Mouse (Mus musculus) heart, embryonic 12.5 days (tissue): ENCODE results near the gene Tprn. TPM values are rescaled to one million over a fixed set of nuclear protein-coding genes. Genes with fewer than 3 reads are reported as not detected.

Source experiments
- ATAC-seq: fragments of 200-750 bp; cut with Nextera tagmentation; 2 replicates; pipeline ENCODE4 v1.8.0; 2017; ENCODE audit warnings: moderate TSS enrichment, moderate library complexity; ENCODE audit not compliant: insufficient number of reproducible peaks, low FRiP score
- H3K27ac ChIP-seq: fragments of 300-500 bp; sonication (generic); 2 replicates; pipeline ENCODE4 v1.5.1; 2016; ENCODE audit warnings: mild to moderate bottlenecking, moderate library complexity; ENCODE audit not compliant: poor library complexity, severe bottlenecking
- H3K27me3 ChIP-seq: fragments of 300-500 bp; sonication (generic); replicated peaks from 2 replicates; pipeline ENCODE4 v1.6.1; 2016; ENCODE audit warnings: mild to moderate bottlenecking, moderate library complexity
- H3K36me3 ChIP-seq: fragments of 300-500 bp; sonication (generic); 2 replicates; pipeline ENCODE4 v1.6.1; 2016; ENCODE audit warnings: mild to moderate bottlenecking, moderate library complexity
- H3K4me1 ChIP-seq: fragments of 300-500 bp; sonication (generic); replicated peaks from 2 replicates; pipeline ENCODE4 v1.6.1; 2016; ENCODE audit warnings: mild to moderate bottlenecking
- H3K4me2 ChIP-seq: fragments of 300-500 bp; sonication (generic); 2 replicates; pipeline ENCODE4 v1.6.1; 2016; ENCODE audit warnings: mild to moderate bottlenecking, moderate library complexity
- H3K4me3 ChIP-seq: fragments of 300-500 bp; sonication (generic); 2 replicates; pipeline ENCODE4 v1.5.1; 2016; ENCODE audit warnings: mild to moderate bottlenecking
- H3K9ac ChIP-seq: fragments of 300-500 bp; sonication (generic); 2 replicates; pipeline ENCODE4 v1.6.1; 2016; ENCODE audit warnings: mild to moderate bottlenecking, moderate library complexity
- H3K9me3 ChIP-seq: fragments of 300-500 bp; sonication (generic); replicated peaks from 2 replicates; pipeline ENCODE4 v1.6.1; 2016; ENCODE audit warnings: mild to moderate bottlenecking, moderate library complexity
- WGBS: fragments of 180-500 bp; shearing (Covaris S2); methylation state at CpG from one replicate; pipeline ENCODE4 v1.1.7; 2016; 5-methylcytosine and 5-hydroxymethylcytosine counted together
- polyA plus RNA-seq: library from polyadenylated mRNA; unstranded; fragments of >200 nt; fragmentation: Nextera tagmentation; extraction: Ambion mirVana; gene quantifications from 2 replicates; pipeline ENCODE4 v1.2.1, GENCODE M21; 2016

Tprn gene
- polyA plus RNA-seq, 1 experiment from 2014 or later: 4.9 TPM

DNA sequence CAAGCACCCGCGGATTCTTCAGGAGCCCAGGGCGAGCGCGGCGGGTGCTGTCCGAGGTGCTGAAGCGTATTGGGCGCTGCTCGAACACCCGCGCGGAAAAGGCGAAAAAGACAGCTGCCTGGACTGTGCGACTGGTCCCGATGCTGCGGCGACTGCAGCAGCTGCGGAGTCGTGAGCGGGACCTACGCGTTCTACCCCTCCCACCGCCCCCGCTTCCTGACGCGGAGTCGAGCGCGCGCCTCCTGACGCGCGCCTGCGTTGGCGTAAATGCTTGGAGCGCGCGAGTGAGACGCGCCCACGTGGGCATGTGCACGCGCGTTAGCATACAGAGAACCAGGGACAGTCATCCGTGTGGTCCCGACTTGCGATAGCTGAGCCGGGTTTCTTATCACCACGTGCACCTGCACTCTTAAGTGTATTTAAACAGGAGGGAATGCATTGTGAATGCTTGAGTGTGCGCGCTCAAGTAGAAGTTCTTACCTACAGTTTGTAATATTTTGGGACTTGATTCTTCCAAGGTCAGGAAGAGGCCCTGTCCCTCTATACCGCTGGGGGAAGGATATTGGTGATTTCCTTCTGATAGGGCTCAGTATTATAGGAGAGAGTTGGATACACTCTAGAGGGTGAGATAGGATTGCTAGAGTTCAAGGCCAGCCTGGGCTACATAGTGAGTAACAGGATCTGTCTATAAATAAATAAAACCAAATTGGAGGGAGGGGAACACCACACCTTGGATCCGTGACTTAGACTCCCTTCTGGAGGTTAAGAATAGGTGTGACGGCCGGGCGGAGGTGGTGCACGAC lies 56.8 kb downstream of the Tprn start, which contains the start of gene Grin1:
Gene Grin1, minus strand, starts transcription at position 217 of the 803 bp plus-strand sequence.
- H3K4me3 ChIP-seq: peak within 1 kb of the TSS; percentile 29
- H3K27me3 ChIP-seq: peaks cover 89% of the 10 kb centered on the region
- 9% methylated on average over 57 of the region's 58 CpGs for WGBS
- no peak within 1 kb of the TSS for H3K27ac ChIP-seq
- peaks cover 8% of the 10 kb centered on the region for H3K4me1 ChIP-seq
- H3K9me3 ChIP-seq: no peaks in the 10 kb centered on the region
- ATAC-seq: peak; percentile 25; the same call in 1 of the 2 replicates
- no peaks in the 10 kb centered on the region for H3K36me3 ChIP-seq
- H3K4me2 ChIP-seq: peak within 1 kb of the TSS; percentile 63
- H3K9ac ChIP-seq: no peak within 1 kb of the TSS

Other genes with a start within 250 kb of the Tprn start
- 58.7 and 62.8 TPM in 2 replicates for gene Nsmf, start 208.3 kb upstream of the Tprn start, polyA plus RNA-seq
- not detected in 2 replicates for gene Entpd8, start 182.3 kb upstream of the Tprn start, polyA plus RNA-seq
- 0.10 TPM in 1 of 2 replicates, not detected in the other for gene Noxa1, start 167.5 kb upstream of the Tprn start, polyA plus RNA-seq
- gene Nrarp, start 81.9 kb upstream of the Tprn start, polyA plus RNA-seq: 10.8 and 12.8 TPM in 2 replicates
- gene Tor4a, start 65.7 kb upstream of the Tprn start, polyA plus RNA-seq: 6.6 and 7.0 TPM in 2 replicates
- 73.3 and 74.4 TPM in 2 replicates for gene Nelfb, start 51.1 kb upstream of the Tprn start, polyA plus RNA-seq
- gene Stpg3, start 48.0 kb upstream of the Tprn start, polyA plus RNA-seq: not detected in 2 replicates
- not detected in 2 replicates for gene Fam166a, start 43.9 kb upstream of the Tprn start, polyA plus RNA-seq
- 388 and 392 TPM in 2 replicates for gene Tubb4b, start 37.9 kb upstream of the Tprn start, polyA plus RNA-seq
- not detected in 2 replicates for gene Slc34a3, start 28.3 kb upstream of the Tprn start, polyA plus RNA-seq
- not detected in 2 replicates for gene Rnf224, start 25.8 kb upstream of the Tprn start, polyA plus RNA-seq
- gene Rnf208, start 20.4 kb upstream of the Tprn start, polyA plus RNA-seq: 6.5 and 7.6 TPM in 2 replicates
- not detected in 2 replicates for gene Cysrt1, start 20.2 kb upstream of the Tprn start, polyA plus RNA-seq
- 2.6 and 3.2 TPM in 2 replicates for gene AL732309.1, start 15.8 kb upstream of the Tprn start, polyA plus RNA-seq
- 18.3 and 19.1 TPM in 2 replicates for gene Tmem203, start 7.2 kb upstream of the Tprn start, polyA plus RNA-seq
- gene Ssna1, start 9.8 kb downstream of the Tprn start, polyA plus RNA-seq: 131 and 133 TPM in 2 replicates
- 83.4 and 87.7 TPM in 2 replicates for gene Anapc2, start 9.9 kb downstream of the Tprn start, polyA plus RNA-seq
- gene Tmem210, start 25.5 kb downstream of the Tprn start, polyA plus RNA-seq: not detected in 2 replicates
- gene Lrrc26, start 27.3 kb downstream of the Tprn start, polyA plus RNA-seq: not detected in 2 replicates
- gene Grin1, start 56.6 kb downstream of the Tprn start, polyA plus RNA-seq: 0.44 TPM in 1 of 2 replicates, not detected in the other
- gene Man1b1, start 69.7 kb downstream of the Tprn start, polyA plus RNA-seq: 34.0 and 40.9 TPM in 2 replicates
- gene Dpp7, start 93.7 kb downstream of the Tprn start, polyA plus RNA-seq: 11.3 TPM in 2 replicates
- gene Uap1l1, start 103.1 kb downstream of the Tprn start, polyA plus RNA-seq: 10.7 and 11.2 TPM in 2 replicates
- gene Sapcd2, start 109.7 kb downstream of the Tprn start, polyA plus RNA-seq: 18.5 and 20.0 TPM in 2 replicates
- 0.18 and 0.44 TPM in 2 replicates for gene Entpd2, start 133.3 kb downstream of the Tprn start, polyA plus RNA-seq
- 22.3 and 22.4 TPM in 2 replicates for gene Npdc1, start 136.7 kb downstream of the Tprn start, polyA plus RNA-seq
- not detected in 2 replicates for gene Fut7, start 160.6 kb downstream of the Tprn start, polyA plus RNA-seq
- gene Abca2, start 166.1 kb downstream of the Tprn start, polyA plus RNA-seq: 4.8 and 5.0 TPM in 2 replicates
- gene Clic3, start 194.2 kb downstream of the Tprn start, polyA plus RNA-seq: 1.1 and 1.4 TPM in 2 replicates
- gene Paxx, start 198.5 kb downstream of the Tprn start, polyA plus RNA-seq: 22.1 and 22.7 TPM in 2 replicates
- 2.4 and 2.6 TPM in 2 replicates for gene Ptgds, start 207.4 kb downstream of the Tprn start, polyA plus RNA-seq
- not detected in 2 replicates for gene Lcn12, start 231.3 kb downstream of the Tprn start, polyA plus RNA-seq
- gene Fbxw5, start 238.1 kb downstream of the Tprn start, polyA plus RNA-seq: 82.7 and 83.3 TPM in 2 replicates
- 2.4 and 3.3 TPM in 2 replicates for gene C8g, start 239.1 kb downstream of the Tprn start, polyA plus RNA-seq